ENCODE assay signal across 12 mouse cellular contexts in the genomic region with DNA sequence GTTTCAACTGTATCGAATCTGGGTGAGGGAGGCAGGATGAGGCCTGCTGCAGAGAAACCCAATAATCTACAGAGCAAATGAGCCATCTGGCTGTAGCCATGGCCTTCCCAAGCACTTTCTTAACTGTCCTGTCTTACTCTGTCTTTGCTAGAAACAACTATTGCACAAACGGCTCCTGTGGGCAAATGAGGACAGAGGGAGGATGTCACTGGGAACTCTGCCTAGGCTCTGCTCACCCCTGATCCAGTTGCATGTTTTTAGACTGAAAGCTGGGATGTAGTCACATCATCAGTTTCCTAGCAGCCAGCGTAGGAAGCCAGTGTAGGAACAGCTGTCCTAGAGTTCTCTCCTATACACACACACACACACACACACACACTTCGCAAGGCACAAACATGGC.
"Had no signal": no experiment of that assay in that cellular context is flagged by ENCODE, and none has a peak within 500 bp of the region (broad histone marks: within the 10 kb centered on the region; RNA-seq: fewer than 3 reads in every experiment).

No protein-coding gene starts in this region.

- H3K27me3 ChIP-seq: liver, embryonic 15.5 days; neural tube, embryonic 12.5 days had no signal

- H3K4me3 ChIP-seq: left cerebral cortex, adult 2 months; limb, embryonic 10.5 days; liver, embryonic 15.5 days; midbrain, embryonic 10.5 days; neural tube, embryonic 12.5 days had no signal

- H3K9ac ChIP-seq: liver, embryonic 15.5 days; lung, embryonic 14.5 days; neural tube, embryonic 12.5 days had no signal

- DNase-seq: kidney, postnatal 25 days; lung, embryonic 14.5 days; midbrain, embryonic 14.5 days; spleen, adult 18-20 months; thymus, adult 18-20 months; thymus, postnatal 14 days had no signal

- H3K4me1 ChIP-seq: limb, embryonic 10.5 days; liver, embryonic 15.5 days; midbrain, embryonic 10.5 days; neural tube, embryonic 12.5 days had no signal

- H3K27ac ChIP-seq: left cerebral cortex, adult 2 months; limb, embryonic 10.5 days; liver, embryonic 15.5 days; midbrain, embryonic 10.5 days; neural tube, embryonic 12.5 days had no signal

- H3K36me3 ChIP-seq: limb, embryonic 10.5 days; liver, embryonic 15.5 days; midbrain, embryonic 10.5 days; neural tube, embryonic 12.5 days had no signal

- H3K9me3 ChIP-seq: limb, embryonic 10.5 days; liver, embryonic 15.5 days; midbrain, embryonic 10.5 days; neural tube, embryonic 12.5 days had no signal

- H3K4me2 ChIP-seq: liver, embryonic 11.5 days; liver, embryonic 15.5 days; lung, embryonic 14.5 days; neural tube, embryonic 12.5 days had no signal
